Mouse (Mus musculus) spleen, adult 2 months (tissue): ENCODE results near the gene Tenm2. TPM values are rescaled to one million over a fixed set of nuclear protein-coding genes. Genes with fewer than 3 reads are reported as not detected.

Experiments
- DNase-seq, 2 experiments: peaks; one replicate each; pipeline versions ENCODE4 v3.0.0 to v3.0.0-alpha.2; 2012 to 2021; ENCODE audit warnings: low spot score in 2 of 2, low read depth in 1 of 2
- H3K27ac ChIP-seq: fragments of 200-500 bp; 2 replicates; pipeline ENCODE4 v1.5.1; 2012; ENCODE audit warnings: low read length, inconsistent platforms; ENCODE audit not compliant: insufficient read depth
- H3K27me3 ChIP-seq: fragments of 200-500 bp; 2 replicates; pipeline ENCODE4 v1.6.1; 2012; ENCODE audit warnings: mild to moderate bottlenecking, moderate library complexity, low read length, inconsistent platforms; ENCODE audit not compliant: control insufficient read depth, insufficient read depth
- H3K36me3 ChIP-seq: fragments of 200-500 bp; 2 replicates; pipeline ENCODE4 v1.6.1; 2012; ENCODE audit warnings: mild to moderate bottlenecking, low read length, inconsistent platforms; ENCODE audit not compliant: control insufficient read depth, insufficient read depth
- H3K4me1 ChIP-seq: fragments of 200-500 bp; 2 replicates; pipeline ENCODE4 v1.6.1; 2011; ENCODE audit warnings: inconsistent platforms; ENCODE audit not compliant: control insufficient read depth, insufficient read depth, insufficient read length
- H3K4me3 ChIP-seq: fragments of 200-500 bp; 2 replicates; pipeline ENCODE4 v1.5.1; 2011; ENCODE audit warnings: mild to moderate bottlenecking, inconsistent platforms; ENCODE audit not compliant: insufficient read depth, insufficient read length; ENCODE audit errors: extremely low read depth
- CTCF ChIP-seq: fragments of 200-500 bp; IDR thresholded peaks from 2 replicates; pipeline ENCODE4 v1.5.1; 2011; ENCODE audit warnings: mild to moderate bottlenecking, inconsistent platforms; ENCODE audit not compliant: insufficient read depth, insufficient read length, insufficient replicate concordance; ENCODE audit errors: extremely low read depth
- POLR2A ChIP-seq: fragments of 200-500 bp; IDR thresholded peaks from 2 replicates; pipeline ENCODE4 v1.6.1; 2011; ENCODE audit warnings: low read depth, low read length, inconsistent platforms
- WGBS: fragments of 180-500 bp; shearing (Covaris S2); methylation state at CpG from one replicate; pipeline ENCODE4 v1.1.7; 2018; 5-methylcytosine and 5-hydroxymethylcytosine counted together
- polyA plus RNA-seq: library from polyadenylated mRNA; depleted of rRNA; stranded (reverse); fragments of >200 nt; gene quantifications from 2 replicates; pipeline ENCODE4 v1.2.3, GENCODE M21; 2012

The Tenm2 gene
- polyA plus RNA-seq, 1 experiment = 0.06 TPM

DNA sequence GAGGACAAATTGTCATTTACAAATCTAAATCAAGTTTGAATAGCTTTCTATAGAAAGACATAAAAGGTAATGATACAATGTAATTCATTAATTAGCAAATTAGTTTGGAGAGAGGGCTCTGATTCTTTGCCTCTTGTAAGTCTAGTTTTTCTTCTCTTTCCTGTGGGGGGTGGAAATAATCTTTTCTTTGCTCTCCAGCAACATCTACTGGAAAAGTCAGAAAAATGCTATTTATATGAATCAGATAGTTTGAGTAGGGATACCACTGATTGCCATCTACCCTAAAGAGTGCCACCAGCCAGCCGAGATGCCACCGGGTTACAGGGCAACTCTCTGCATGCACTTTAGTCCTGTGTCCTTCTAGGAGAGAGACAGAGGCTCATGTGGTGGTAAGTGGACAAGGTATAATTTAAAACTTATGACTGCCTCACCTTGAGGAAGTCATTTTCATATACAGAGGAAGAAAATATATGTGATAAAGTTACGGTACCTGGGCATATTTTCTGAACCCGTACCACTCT lies 560.8 kb downstream of the Tenm2 start:
- no peaks in the 10 kb centered on the region for H3K4me1 ChIP-seq
- no peak overlapping the region for H3K27ac ChIP-seq
- H3K27me3 ChIP-seq = no peaks in the 10 kb centered on the region
- TF ChIP-seq POLR2A (no peak), CTCF (no peak)
- no peak overlapping the region for H3K4me3 ChIP-seq
- 85% methylated on average over 4 of the region's 4 CpGs for WGBS
- no peaks in the 10 kb centered on the region for H3K36me3 ChIP-seq
- no peak for DNase-seq

DNA sequence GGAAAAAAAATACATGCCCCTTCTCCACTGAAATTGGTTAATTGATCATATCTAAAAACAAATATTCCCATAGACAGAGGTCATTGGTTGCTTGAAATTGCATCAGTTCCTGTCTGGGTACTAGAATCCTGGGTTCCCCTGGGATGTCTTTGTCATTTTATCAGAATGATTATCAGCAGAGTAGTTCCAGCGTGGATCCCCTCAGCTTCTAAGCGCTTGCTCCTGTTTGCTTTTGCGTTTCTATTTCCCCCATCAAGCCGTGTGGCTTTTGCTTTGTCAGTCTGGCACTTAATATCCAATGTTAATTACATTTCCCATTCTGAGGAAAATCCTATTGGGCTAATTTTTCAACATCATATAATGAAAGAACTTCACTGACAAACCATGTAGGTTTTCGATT lies 561.6 kb downstream of the Tenm2 start:
- no peaks in the 10 kb centered on the region for H3K36me3 ChIP-seq
- no peak overlapping the region for H3K27ac ChIP-seq
- WGBS = 71% methylated on average over 5 of the region's 5 CpGs
- DNase-seq = no peak
- H3K4me3 ChIP-seq = no peak overlapping the region
- TF ChIP-seq POLR2A = no peak
- no peak for TF ChIP-seq CTCF
- no peaks in the 10 kb centered on the region for H3K4me1 ChIP-seq
- H3K27me3 ChIP-seq = no peaks in the 10 kb centered on the region

DNA sequence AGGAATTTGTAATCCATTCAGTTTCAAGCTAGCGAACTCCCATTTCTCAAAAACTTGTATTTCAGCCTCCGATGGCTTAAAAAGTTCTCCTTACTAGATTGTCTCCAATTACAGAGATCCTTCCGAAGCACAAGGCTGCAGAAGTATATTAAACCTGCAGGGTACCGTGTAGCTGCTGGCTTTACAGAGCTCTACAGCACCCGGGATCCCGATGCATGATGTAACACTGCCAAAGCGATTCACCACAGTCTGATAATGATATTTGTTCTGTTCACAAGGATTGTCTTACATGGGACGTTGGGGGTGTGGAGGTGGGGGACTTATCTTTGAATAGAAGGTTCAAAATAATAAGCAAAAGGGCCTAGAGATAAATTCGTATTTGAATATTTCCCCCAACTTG lies 564.6 kb downstream of the Tenm2 start:
- Histone ChIP-seq H3K4me1 (no peaks in the 10 kb centered on the region), H3K27ac (no peak overlapping the region), H3K27me3 (no peaks in the 10 kb centered on the region), H3K36me3 (no peaks in the 10 kb centered on the region), H3K4me3 (no peak overlapping the region)
- TF ChIP-seq POLR2A = no peak
- TF ChIP-seq CTCF = no peak
- no peak for DNase-seq
- WGBS = 85% methylated on average over 9 of the region's 9 CpGs

- TF ChIP-seq CTCF = no peak
- TF ChIP-seq POLR2A = no peak
- no peak for DNase-seq
- Histone ChIP-seq H3K4me3 (no peak overlapping the region), H3K4me1 (no peaks in the 10 kb centered on the region), H3K27me3 (no peaks in the 10 kb centered on the region), H3K27ac (no peak overlapping the region), H3K36me3 (no peaks in the 10 kb centered on the region)
- 74% methylated on average over 1 of the region's 1 CpGs for WGBS
Observed at GRCm38 (mm10) chr11:36664026-36664425, 571.7 kb downstream of the Tenm2 start.

- no peaks in the 10 kb centered on the region for H3K27me3 ChIP-seq
- WGBS = 92% methylated on average over 3 of the region's 3 CpGs
- no peak for TF ChIP-seq POLR2A
- TF ChIP-seq CTCF = no peak
- no peaks in the 10 kb centered on the region for H3K36me3 ChIP-seq
- DNase-seq = no peak
- H3K4me3 ChIP-seq = no peak overlapping the region
- H3K4me1 ChIP-seq = no peaks in the 10 kb centered on the region
- no peak overlapping the region for H3K27ac ChIP-seq
Observed at GRCm38 (mm10) chr11:36663571-36663970, 572.2 kb downstream of the Tenm2 start.

DNA sequence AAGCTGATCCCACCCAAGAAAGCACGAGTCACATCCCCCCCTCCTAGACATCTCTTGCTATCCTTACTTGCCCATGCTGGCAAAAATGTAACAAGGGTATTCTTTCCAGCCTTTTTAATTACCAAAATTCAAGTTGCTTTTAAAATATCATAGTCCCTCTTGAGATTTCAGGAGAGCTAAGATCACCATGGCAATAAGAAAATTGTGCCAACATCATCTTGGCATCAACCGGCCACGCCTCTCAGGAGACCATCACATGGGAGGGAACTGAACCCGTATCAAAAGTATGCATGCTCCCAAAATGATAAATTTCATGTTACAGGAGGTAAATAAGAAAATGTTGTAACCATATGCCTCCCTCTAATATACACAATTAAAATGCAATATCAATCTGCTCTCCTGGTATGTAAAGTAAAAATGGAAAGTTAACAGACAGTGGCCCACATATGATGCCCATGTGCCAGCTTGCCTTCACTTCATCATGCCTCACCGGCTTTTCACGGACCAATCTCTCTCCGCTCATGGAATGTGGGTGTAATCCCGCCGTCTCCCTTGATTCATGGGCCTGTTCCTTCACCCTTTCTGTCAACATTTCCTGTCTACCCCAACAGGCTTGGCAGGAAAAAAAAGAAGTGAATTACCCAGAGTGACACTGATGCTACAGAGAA lies 582.0 kb downstream of the Tenm2 start:
- Histone ChIP-seq H3K4me3 (no peak overlapping the region), H3K27me3 (no peaks in the 10 kb centered on the region), H3K4me1 (no peaks in the 10 kb centered on the region), H3K27ac (no peak overlapping the region), H3K36me3 (no peaks in the 10 kb centered on the region)
- no peak for TF ChIP-seq CTCF
- TF ChIP-seq POLR2A = no peak
- 75% methylated on average over 9 of the region's 9 CpGs for WGBS
- no peak for DNase-seq

GRCm38 (mm10) chr11:36647179-36647578 lies 588.6 kb downstream of the Tenm2 start:
- no peaks in the 10 kb centered on the region for H3K36me3 ChIP-seq
- no peak overlapping the region for H3K27ac ChIP-seq
- H3K4me3 ChIP-seq = no peak overlapping the region
- H3K4me1 ChIP-seq = no peaks in the 10 kb centered on the region
- WGBS = 97% methylated on average over 1 of the region's 1 CpGs
- TF ChIP-seq CTCF (no peak), POLR2A (no peak)
- no peak for DNase-seq
- no peaks in the 10 kb centered on the region for H3K27me3 ChIP-seq
